Mouse (Mus musculus): Measurements from ENCODE around the gene Ormdl1. TPM values are rescaled to one million over a fixed set of nuclear protein-coding genes. Genes with fewer than 3 reads are reported as not detected.

Gene Ormdl1
- polyA plus RNA-seq, 1 experiment from 2014 or later = 74.8 TPM

DNA sequence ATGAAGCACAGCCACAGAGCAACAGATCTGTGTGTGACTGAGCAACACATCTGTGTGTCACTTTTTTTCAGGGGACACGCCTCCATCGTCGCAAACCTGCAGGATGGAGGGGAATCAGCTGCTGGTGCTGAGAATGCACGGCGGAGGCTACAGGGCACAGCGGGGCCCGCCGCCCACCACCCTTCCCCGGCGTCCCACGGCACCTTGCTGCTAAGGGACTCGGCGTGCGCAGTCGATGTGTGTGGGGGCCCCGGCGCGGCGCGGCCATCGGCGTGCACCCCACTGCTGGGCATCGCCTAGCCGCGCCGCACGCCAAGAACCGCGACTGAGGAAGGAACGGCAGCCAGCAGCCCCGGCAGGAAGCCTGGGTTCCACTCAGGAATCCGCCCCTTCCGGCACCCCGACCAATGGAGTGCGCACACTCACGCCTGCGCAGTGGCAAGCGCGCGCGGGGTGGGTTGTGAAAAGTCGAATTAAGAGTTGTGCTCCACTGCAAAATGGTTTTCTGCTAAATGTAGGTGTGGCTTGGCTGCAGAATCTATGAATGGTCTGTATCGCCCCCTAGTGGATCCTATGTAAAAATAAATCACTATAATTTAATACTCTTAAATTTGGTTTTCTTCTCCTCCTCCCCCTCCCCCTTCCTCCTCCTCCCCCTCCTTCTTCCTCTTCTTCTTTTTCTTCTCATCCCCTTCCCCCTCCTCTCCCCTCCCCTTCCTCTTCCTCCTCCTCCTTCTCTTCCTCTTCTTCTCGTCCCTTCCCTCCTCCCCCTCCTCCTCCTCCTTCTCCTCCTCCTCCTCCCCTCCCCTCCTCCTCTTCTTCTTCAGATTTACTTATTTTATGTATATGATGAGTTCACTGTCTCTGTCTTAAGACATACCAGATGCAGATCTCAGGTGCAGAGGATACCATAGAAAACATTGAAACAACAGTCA is 55.7 kb downstream of the Ormdl1 start, which contains the start of the genes Asdurf, Gm28551 and Asnsd1:
Gene Asdurf, minus strand, starts transcription at position 293 of the 935 bp plus-strand sequence.
Gene Gm28551, minus strand, starts transcription at position 341 of the 935 bp plus-strand sequence.
Gene Asnsd1, minus strand, starts transcription at position 426 of the 935 bp plus-strand sequence.
- 0 out of 2 replicates have a peak, but pooled peaks cover 4% of the 10 kb centered on the region for H3K9me3 ChIP-seq (ENCODE audit: control insufficient read depth, low read length)
- peaks cover 14% of the 10 kb centered on the region for H3K36me3 ChIP-seq (ENCODE audit: control insufficient read depth, insufficient read depth, low read length)
- H3K9ac ChIP-seq (replicated peaks; ENCODE audit: low read length) = peak within 1 kb of the TSS; percentile 91
- under 1% methylated on average over 44 of the region's 44 CpGs for WGBS
- peaks cover 6% of the 10 kb centered on the region; the same call in 1 of the 2 replicates for H3K4me1 ChIP-seq (ENCODE audit: control insufficient read depth, insufficient read depth, low read length)
- peak; percentile 100 for ATAC-seq (ENCODE audit: low FRiP score, low TSS enrichment)
- peak; percentile 98 for DNase-seq
- H3K4me2 ChIP-seq (ENCODE audit: low read length) = peak within 1 kb of the TSS; percentile 59
- H3K27ac ChIP-seq (replicated peaks; ENCODE audit: low read depth, low read length) = peak within 1 kb of the TSS; percentile 90
- H3K4me3 ChIP-seq (replicated peaks; ENCODE audit: low read depth, low read length) = peak within 1 kb of the TSS; percentile 85
- H3K27me3 ChIP-seq (ENCODE audit: control insufficient read depth, insufficient read depth, low read length) = no peaks in the 10 kb centered on the region

DNA sequence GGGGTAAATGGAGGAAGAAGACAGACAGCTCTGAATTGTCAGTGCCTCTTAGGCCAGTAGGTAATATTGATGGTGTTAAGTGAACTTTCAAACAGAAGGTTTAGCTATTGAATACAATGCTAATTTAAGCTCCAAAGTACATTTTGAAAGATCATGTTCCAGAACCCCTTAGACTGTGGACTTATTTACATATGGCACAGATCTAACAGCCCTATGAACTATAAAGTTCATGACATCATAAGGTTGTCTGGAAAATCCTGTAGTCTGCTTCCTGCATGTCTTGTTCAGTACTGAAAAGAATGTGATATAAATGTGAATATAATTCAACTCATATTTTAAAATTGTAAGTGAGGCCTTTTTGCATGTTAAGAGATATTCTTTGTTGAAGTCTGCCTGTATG is 62.1 kb downstream of the Ormdl1 start:
- H3K27me3 ChIP-seq (ENCODE audit: control insufficient read depth, insufficient read depth, low read length) = no peaks in the 10 kb centered on the region
- H3K9ac ChIP-seq (replicated peaks; ENCODE audit: low read length) = no peak overlapping the region
- ATAC-seq (ENCODE audit: low FRiP score, low TSS enrichment) = no peak
- no peak overlapping the region for H3K4me3 ChIP-seq (replicated peaks; ENCODE audit: low read depth, low read length)
- no peak overlapping the region for H3K4me2 ChIP-seq (ENCODE audit: low read length)
- no peaks in the 10 kb centered on the region for H3K4me1 ChIP-seq (ENCODE audit: control insufficient read depth, insufficient read depth, low read length)
- no peaks in the 10 kb centered on the region for H3K9me3 ChIP-seq (ENCODE audit: control insufficient read depth, low read length)
- H3K36me3 ChIP-seq (ENCODE audit: control insufficient read depth, insufficient read depth, low read length) = no peaks in the 10 kb centered on the region
- no peak overlapping the region for H3K27ac ChIP-seq (replicated peaks; ENCODE audit: low read depth, low read length)
- DNase-seq = no peak

Other genes with a start within 250 kb of the Ormdl1 start
- gene Mstn, start 235.5 kb upstream of the Ormdl1 start, polyA plus RNA-seq (2014; fragmentation: Nextera tagmentation; extraction: Ambion mirVana) = 0.11 and 0.39 TPM in 2 replicates
- gene 1700019A02Rik, start 109.5 kb upstream of the Ormdl1 start, polyA plus RNA-seq (2014; fragmentation: Nextera tagmentation; extraction: Ambion mirVana) = not detected in 2 replicates
- gene Pms1, start 77 bp upstream of the Ormdl1 start, polyA plus RNA-seq (2014; fragmentation: Nextera tagmentation; extraction: Ambion mirVana) = 5.9 and 10.8 TPM in 2 replicates
- not detected in 2 replicates for gene Gm28778, start within 50 bp of the Ormdl1 start, polyA plus RNA-seq (2014; fragmentation: Nextera tagmentation; extraction: Ambion mirVana)
- gene Osgepl1, start 16.5 kb downstream of the Ormdl1 start, polyA plus RNA-seq (2014; fragmentation: Nextera tagmentation; extraction: Ambion mirVana) = 21.8 and 24.2 TPM in 2 replicates
- 9.4 and 11.5 TPM in 2 replicates for gene Asdurf, start 55.5 kb downstream of the Ormdl1 start, polyA plus RNA-seq (2014; fragmentation: Nextera tagmentation; extraction: Ambion mirVana)
- gene Gm28551, start 55.6 kb downstream of the Ormdl1 start, polyA plus RNA-seq (2014; fragmentation: Nextera tagmentation; extraction: Ambion mirVana) = 2.4 and 2.5 TPM in 2 replicates
- 52.4 and 71.2 TPM in 2 replicates for gene Asnsd1, start 55.7 kb downstream of the Ormdl1 start, polyA plus RNA-seq (2014; fragmentation: Nextera tagmentation; extraction: Ambion mirVana)